Mouse (Mus musculus): ENCODE measurements around the gene Cep295nl. TPM values are rescaled to one million over a fixed set of nuclear protein-coding genes. Genes with fewer than 3 reads are reported as not detected.
A peak's percentile ranks its signal among the peaks of the same experiment; 100 is the strongest.

The Cep295nl gene
- polyA plus RNA-seq, 1 experiment from 2014 or later, result 0.26 TPM

- Histone ChIP-seq H3K4me2 (no peak overlapping the region), H3K9me3 (no peaks in the 10 kb centered on the region), H3K36me3 (peaks cover 17% of the 10 kb centered on the region), H3K9ac (no peak overlapping the region), H3K27ac (peak overlapping the region; percentile 12; the same call in 1 of the 2 replicates), H3K27me3 (no peaks in the 10 kb centered on the region), H3K4me3 (no peak overlapping the region), H3K4me1 (replicated peaks) (peaks cover 35% of the 10 kb centered on the region)
- no peak for ATAC-seq (ENCODE audit: low FRiP score)
- whole genome bisulfite sequencing, result 93% methylated on average over 5 of the region's 5 CpGs
Observed at GRCm38 (mm10) chr11:118328947-118329346, 13.4 kb downstream of the Cep295nl start.

GRCm38 (mm10) chr11:118328511-118328910 is 13.8 kb downstream of the Cep295nl start:
- Histone ChIP-seq H3K4me1 (replicated peaks) (peaks cover 35% of the 10 kb centered on the region), H3K36me3 (peaks cover 16% of the 10 kb centered on the region), H3K27ac (peak overlapping the region; percentile 85), H3K9ac (no peak overlapping the region), H3K9me3 (no peaks in the 10 kb centered on the region), H3K4me2 (no peak overlapping the region), H3K27me3 (no peaks in the 10 kb centered on the region), H3K4me3 (no peak overlapping the region)
- ATAC-seq (ENCODE audit: low FRiP score), result no peak
- WGBS, result 97% methylated on average over 6 of the region's 6 CpGs

- Histone ChIP-seq H3K4me2 (peak overlapping the region; percentile 27), H3K9me3 (no peaks in the 10 kb centered on the region), H3K36me3 (peaks cover 4% of the 10 kb centered on the region; the same call in 1 of the 2 replicates), H3K27me3 (no peaks in the 10 kb centered on the region), H3K27ac (peak overlapping the region; percentile 85), H3K9ac (0 out of 2 replicates have a peak overlapping the region, but pooled peaks have one; percentile 35), H3K4me1 (replicated peaks) (peaks cover 44% of the 10 kb centered on the region), H3K4me3 (no peak overlapping the region)
- WGBS, result 62% methylated on average over 24 of the region's 24 CpGs
- peak; percentile 90 for ATAC-seq (ENCODE audit: low FRiP score)
Observed at GRCm38 (mm10) chr11:118326991-118327971, 15.0 kb downstream of the Cep295nl start.

GRCm38 (mm10) chr11:118326491-118326890 is 15.8 kb downstream of the Cep295nl start:
- WGBS, result 85% methylated on average over 4 of the region's 4 CpGs
- ATAC-seq (ENCODE audit: low FRiP score), result no peak

GRCm38 (mm10) chr11:118324541-118324940 is 17.8 kb downstream of the Cep295nl start:
- Histone ChIP-seq H3K9ac (no peak overlapping the region), H3K36me3 (peaks cover 4% of the 10 kb centered on the region), H3K4me3 (no peak overlapping the region), H3K9me3 (no peaks in the 10 kb centered on the region), H3K4me2 (no peak overlapping the region), H3K27me3 (no peaks in the 10 kb centered on the region), H3K4me1 (replicated peaks) (peaks cover 62% of the 10 kb centered on the region), H3K27ac (no peak overlapping the region)
- 72% methylated on average over 5 of the region's 5 CpGs for WGBS
- ATAC-seq (ENCODE audit: low FRiP score), result no peak

More at GRCm38 (mm10) chr11:118326491-118326890, 15.8 kb downstream of the Cep295nl start:
- no peak overlapping the region for H3K4me3 ChIP-seq
- H3K36me3 ChIP-seq, result peaks cover 4% of the 10 kb centered on the region; the same call in 1 of the 2 replicates
- H3K9me3 ChIP-seq, result no peaks in the 10 kb centered on the region
- H3K4me1 ChIP-seq (replicated peaks), result peaks cover 52% of the 10 kb centered on the region
- no peak overlapping the region for H3K9ac ChIP-seq
- H3K27me3 ChIP-seq, result no peaks in the 10 kb centered on the region
- H3K27ac ChIP-seq, result peak overlapping the region; percentile 85
- no peak overlapping the region for H3K4me2 ChIP-seq

GRCm38 (mm10) chr11:118323974-118324373 is 18.3 kb downstream of the Cep295nl start:
- Histone ChIP-seq H3K9me3 (no peaks in the 10 kb centered on the region), H3K4me3 (no peak overlapping the region), H3K27me3 (no peaks in the 10 kb centered on the region), H3K4me1 (replicated peaks) (peaks cover 61% of the 10 kb centered on the region), H3K4me2 (no peak overlapping the region), H3K36me3 (peaks cover 9% of the 10 kb centered on the region), H3K9ac (no peak overlapping the region), H3K27ac (no peak overlapping the region)
- 90% methylated on average over 5 of the region's 5 CpGs for WGBS
- ATAC-seq (ENCODE audit: low FRiP score), result no peak

GRCm38 (mm10) chr11:118322647-118323046 is 19.7 kb downstream of the Cep295nl start:
- Histone ChIP-seq H3K4me1 (replicated peaks) (peaks cover 48% of the 10 kb centered on the region), H3K4me3 (no peak overlapping the region), H3K27me3 (no peaks in the 10 kb centered on the region), H3K9ac (no peak overlapping the region), H3K9me3 (no peaks in the 10 kb centered on the region), H3K4me2 (no peak overlapping the region), H3K27ac (no peak overlapping the region), H3K36me3 (peaks cover 19% of the 10 kb centered on the region)
- no peak for ATAC-seq (ENCODE audit: low FRiP score)
- 59% methylated on average over 3 of the region's 3 CpGs for WGBS

- Histone ChIP-seq H3K27ac (0 out of 2 replicates have a peak overlapping the region, but pooled peaks have one; percentile 19), H3K9me3 (no peaks in the 10 kb centered on the region), H3K36me3 (peaks cover 19% of the 10 kb centered on the region), H3K4me3 (no peak overlapping the region), H3K9ac (no peak overlapping the region), H3K4me1 (replicated peaks) (peaks cover 41% of the 10 kb centered on the region), H3K27me3 (no peaks in the 10 kb centered on the region), H3K4me2 (no peak overlapping the region)
- ATAC-seq (ENCODE audit: low FRiP score), result no peak
- 76% methylated on average over 4 of the region's 4 CpGs for WGBS
Observed at GRCm38 (mm10) chr11:118321971-118322370, 20.3 kb downstream of the Cep295nl start.

GRCm38 (mm10) chr11:118321500-118321899 is 20.8 kb downstream of the Cep295nl start:
- 65% methylated on average over 7 of the region's 7 CpGs for WGBS
- no peak overlapping the region for H3K9ac ChIP-seq

GRCm38 (mm10) chr11:118318678-118319077 is 23.6 kb downstream of the Cep295nl start:
- Histone ChIP-seq H3K4me3 (no peak overlapping the region), H3K9me3 (no peaks in the 10 kb centered on the region), H3K27me3 (no peaks in the 10 kb centered on the region), H3K27ac (no peak overlapping the region), H3K9ac (no peak overlapping the region), H3K4me1 (replicated peaks) (peaks cover 29% of the 10 kb centered on the region), H3K36me3 (peaks cover 32% of the 10 kb centered on the region), H3K4me2 (no peak overlapping the region)
- 73% methylated on average over 5 of the region's 5 CpGs for WGBS
- ATAC-seq (ENCODE audit: low FRiP score), result no peak

More at GRCm38 (mm10) chr11:118321500-118321899, 20.8 kb downstream of the Cep295nl start:
- Histone ChIP-seq H3K4me3 (no peak overlapping the region), H3K27me3 (no peaks in the 10 kb centered on the region), H3K9me3 (no peaks in the 10 kb centered on the region), H3K27ac (0 out of 2 replicates have a peak overlapping the region, but pooled peaks have one; percentile 45), H3K36me3 (peaks cover 20% of the 10 kb centered on the region), H3K4me2 (no peak overlapping the region), H3K4me1 (replicated peaks) (peaks cover 36% of the 10 kb centered on the region)
- no peak for ATAC-seq (ENCODE audit: low FRiP score)

- Histone ChIP-seq H3K27me3 (no peaks in the 10 kb centered on the region), H3K4me3 (no peak overlapping the region), H3K9me3 (no peaks in the 10 kb centered on the region), H3K9ac (no peak overlapping the region), H3K4me1 (replicated peaks) (peaks cover 16% of the 10 kb centered on the region), H3K27ac (no peak overlapping the region), H3K36me3 (peaks cover 41% of the 10 kb centered on the region), H3K4me2 (no peak overlapping the region)
- 16% methylated on average over 7 of the region's 7 CpGs for WGBS
- no peak for ATAC-seq (ENCODE audit: low FRiP score)
Observed at GRCm38 (mm10) chr11:118317129-118317528, 25.2 kb downstream of the Cep295nl start.

GRCm38 (mm10) chr11:118316231-118316806 is 26.0 kb downstream of the Cep295nl start:
- WGBS, result 85% methylated on average over 8 of the region's 8 CpGs
- H3K9me3 ChIP-seq, result no peaks in the 10 kb centered on the region
- no peaks in the 10 kb centered on the region for H3K27me3 ChIP-seq
- no peak for ATAC-seq (ENCODE audit: low FRiP score)
- H3K9ac ChIP-seq, result no peak overlapping the region
- no peak overlapping the region for H3K4me2 ChIP-seq
- no peak overlapping the region for H3K27ac ChIP-seq
- peaks cover 8% of the 10 kb centered on the region for H3K4me1 ChIP-seq (replicated peaks)
- H3K36me3 ChIP-seq, result peaks cover 49% of the 10 kb centered on the region
- no peak overlapping the region for H3K4me3 ChIP-seq

Data from hindbrain, embryonic 13.5 days (tissue).